Mouse (Mus musculus): ENCODE data around the gene Misp. TPM values are rescaled to one million over a fixed set of nuclear protein-coding genes. Genes with fewer than 3 reads are reported as not detected.

Gene Misp
- total and polyA plus RNA-seq, 3 experiments: not detected

DNA sequence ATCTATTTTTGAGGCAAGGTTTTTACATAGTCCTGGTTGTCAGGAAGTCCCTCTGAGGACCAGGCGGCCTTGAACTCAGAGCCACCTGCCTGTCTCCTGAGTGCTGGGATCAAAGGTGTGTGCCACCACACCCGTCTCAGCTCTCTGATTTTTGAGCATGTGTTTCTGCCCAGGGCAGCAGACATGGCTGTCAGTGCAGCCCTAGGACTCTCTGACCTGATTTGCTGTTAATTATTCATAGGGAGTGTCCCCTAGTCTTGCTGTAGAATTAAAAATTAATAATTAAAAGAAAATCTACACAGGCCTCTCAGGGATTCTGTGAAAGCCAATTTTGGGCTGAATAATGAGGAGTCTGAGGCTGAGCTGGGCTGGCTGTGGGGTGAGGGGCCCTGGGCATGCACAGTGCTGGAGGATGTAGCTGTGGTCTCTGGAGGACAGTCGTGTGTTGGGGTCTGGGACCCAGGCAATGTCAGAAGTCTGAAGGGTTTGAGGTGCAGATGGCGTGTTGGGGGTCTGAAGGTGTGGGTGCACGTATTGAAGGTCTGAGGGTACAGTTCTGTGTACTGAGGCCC is 6.4 kb upstream of the Misp start:
- no peak overlapping the region for H3K9ac ChIP-seq (ENCODE audit: insufficient read depth, low read depth)
- no peak for DNase-seq (ENCODE audit: extremely low read depth)
- H3K4me1 ChIP-seq (ENCODE audit: control insufficient read depth in 1 of 2, insufficient read depth in 2 of 2): peaks cover 3% of the 10 kb centered on the region in 2 experiments; a peak in 2 of 4 replicates
- in situ Hi-C loops (cut with MboI; ENCODE audit: low pct_ligation_motif_present, low pct_unique_long_range_greater_than_20kb, low sequenced_read_pairs) (loop anchor here (5.0 kb wide), 1 partner anchor 122 kb away; no protein-coding TSS in a partner anchor), dilution Hi-C loops (cut with MboI; ENCODE audit: extremely low pct_ligation_motif_present, extremely low pct_unique_long_range_greater_than_20kb, low sequenced_read_pairs) (no loop called here)
- H3K27ac ChIP-seq (ENCODE audit: insufficient read depth, low read depth): no peak overlapping the region
- H3K4me2 ChIP-seq (ENCODE audit: insufficient read depth, low read depth, poor library complexity, severe bottlenecking): no peak overlapping the region
- H3K27me3 ChIP-seq (replicated peaks): peaks cover 33% of the 10 kb centered on the region
- TF ChIP-seq ELF1 (IDR thresholded peaks at IDR 0.05; ENCODE audit: low read depth, low read length) (no peak), MEF2A (IDR thresholded peaks at IDR 0.05; ENCODE audit: borderline replicate concordance, low read depth, low read length) (no peak), SIN3A (IDR thresholded peaks at IDR 0.05; ENCODE audit: low read length) (no peak), CHD2 (IDR thresholded peaks at IDR 0.05; ENCODE audit: low read length) (no peak), JUND (conservative IDR thresholded peaks at IDR 0.05; ENCODE audit: low read depth, low read length) (no peak), ZC3H11A (IDR thresholded peaks at IDR 0.05; ENCODE audit: low read depth, low read length) (no peak), NELFE (IDR thresholded peaks at IDR 0.05; ENCODE audit: low read depth, low read length) (no peak), TCF12 (IDR thresholded peaks at IDR 0.05; ENCODE audit: low read depth, low read length) (no peak), BHLHE40 (IDR thresholded peaks at IDR 0.05; ENCODE audit: low read depth, low read length) (no peak), EP300 (IDR thresholded peaks at IDR 0.05; ENCODE audit: low read length) (no peak), JUN (IDR thresholded peaks at IDR 0.05; ENCODE audit: insufficient read depth, low read depth, low read length) (no peak), MXI1 (IDR thresholded peaks at IDR 0.05; ENCODE audit: low read depth, low read length) (no peak), GABPA (IDR thresholded peaks at IDR 0.05; ENCODE audit: insufficient replicate concordance, low read depth, low read length) (no peak)
- H3K9me3 ChIP-seq (replicated peaks; ENCODE audit: low read length): no peaks in the 10 kb centered on the region
- H3K79me2 ChIP-seq (replicated peaks; ENCODE audit: control insufficient read depth, extremely low read depth, insufficient read depth, poor library complexity, severe bottlenecking): no peaks in the 10 kb centered on the region
- H3K4me3 ChIP-seq (replicated peaks in 1 of 3; ENCODE audit: low read depth in 2 of 3, low read length in 2 of 3, poor library complexity in 1 of 3): no peak overlapping the region
- H3K36me3 ChIP-seq (replicated peaks in 1 of 2; ENCODE audit: control insufficient read depth in 1 of 2, insufficient read depth in 1 of 2, low read length in 1 of 2): no peaks in the 10 kb centered on the region

DNA sequence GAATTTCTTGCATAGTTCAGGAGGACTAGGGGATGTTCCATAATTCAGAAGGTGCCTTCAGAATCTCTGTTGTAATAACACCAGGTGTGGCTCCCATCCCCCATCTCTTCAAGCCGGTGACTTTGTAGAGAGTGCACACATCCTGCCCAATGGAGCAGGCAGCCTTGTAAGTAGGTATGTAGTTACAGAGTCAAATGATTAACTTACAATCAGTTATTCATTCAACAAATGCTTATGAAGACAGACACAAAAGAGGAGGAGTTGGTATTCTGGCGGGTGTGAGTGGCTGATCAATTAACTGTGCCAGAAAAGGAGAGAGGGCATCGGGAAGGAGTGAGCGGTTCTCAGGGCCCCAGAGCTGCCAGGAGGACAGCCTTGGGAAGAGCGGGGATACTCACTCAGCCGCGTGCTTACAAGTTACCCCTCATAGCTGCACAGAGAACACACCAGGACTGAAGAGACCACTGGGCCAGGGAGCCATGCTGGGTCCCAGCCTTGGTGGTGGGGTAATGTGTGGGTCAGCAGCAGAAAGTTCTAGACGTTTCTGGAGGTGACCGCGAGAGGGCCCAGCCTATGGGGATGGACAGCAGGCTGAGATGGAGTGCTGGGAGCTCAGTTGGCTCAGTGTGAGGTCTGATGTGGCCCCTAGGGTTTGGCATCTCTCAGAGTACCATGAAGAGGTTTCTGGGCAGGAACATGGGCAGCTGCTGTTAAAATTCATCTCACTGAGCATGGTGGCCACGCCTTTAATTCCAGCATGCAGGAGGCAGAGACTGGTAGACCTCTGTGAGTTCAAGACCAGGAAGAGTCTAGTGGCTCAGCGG is 4.9 kb upstream of the Misp start:
- in situ Hi-C loops (cut with MboI; ENCODE audit: low pct_ligation_motif_present, low pct_unique_long_range_greater_than_20kb, low sequenced_read_pairs): no loop called here
- H3K4me1 ChIP-seq (ENCODE audit: control insufficient read depth in 1 of 2, insufficient read depth in 2 of 2): peaks cover 3% of the 10 kb centered on the region in 2 experiments; a peak in 2 of 4 replicates
- TF ChIP-seq BHLHE40 (IDR thresholded peaks at IDR 0.05; ENCODE audit: low read depth, low read length): no peak
- TF ChIP-seq USF2 (conservative IDR thresholded peaks at IDR 0.05; ENCODE audit: low read depth, low read length): no peak
- no peak for TF ChIP-seq ETS1 (conservative IDR thresholded peaks at IDR 0.05; ENCODE audit: low read depth, low read length)
- no peak for TF ChIP-seq IRF4 (IDR thresholded peaks at IDR 0.05; ENCODE audit: low read depth, low read length)
- TF ChIP-seq PAX5 (IDR thresholded peaks at IDR 0.05; ENCODE audit: low read length): no peak
- no peak for TF ChIP-seq JUN (IDR thresholded peaks at IDR 0.05; ENCODE audit: insufficient read depth, low read depth, low read length)
- no peak for TF ChIP-seq GABPA (IDR thresholded peaks at IDR 0.05; ENCODE audit: insufficient replicate concordance, low read depth, low read length)
- no peak for TF ChIP-seq ZMIZ1 (IDR thresholded peaks at IDR 0.05; ENCODE audit: low read depth, low read length)
- TF ChIP-seq HCFC1 (IDR thresholded peaks at IDR 0.05; ENCODE audit: low read depth, low read length): no peak
- TF ChIP-seq MXI1 (IDR thresholded peaks at IDR 0.05; ENCODE audit: low read depth, low read length): no peak

More for the DNA sequence above, 4.9 kb upstream of the Misp start:
- no peaks in the 10 kb centered on the region for H3K36me3 ChIP-seq (replicated peaks in 1 of 2; ENCODE audit: control insufficient read depth in 1 of 2, insufficient read depth in 1 of 2, low read length in 1 of 2)
- dilution Hi-C loops (cut with MboI; ENCODE audit: extremely low pct_ligation_motif_present, extremely low pct_unique_long_range_greater_than_20kb, low sequenced_read_pairs): no loop called here
- no peak for DNase-seq (ENCODE audit: extremely low read depth)
- H3K4me3 ChIP-seq (replicated peaks in 1 of 3; ENCODE audit: low read depth in 2 of 3, low read length in 2 of 3, poor library complexity in 1 of 3): no peak overlapping the region
- peaks cover 42% of the 10 kb centered on the region for H3K27me3 ChIP-seq (replicated peaks)
- no peak overlapping the region for H3K27ac ChIP-seq (ENCODE audit: insufficient read depth, low read depth)
- no peak overlapping the region for H3K9ac ChIP-seq (ENCODE audit: insufficient read depth, low read depth)
- no peak overlapping the region for H3K4me2 ChIP-seq (ENCODE audit: insufficient read depth, low read depth, poor library complexity, severe bottlenecking)
- no peaks in the 10 kb centered on the region for H3K9me3 ChIP-seq (replicated peaks; ENCODE audit: low read length)
- no peaks in the 10 kb centered on the region for H3K79me2 ChIP-seq (replicated peaks; ENCODE audit: control insufficient read depth, extremely low read depth, insufficient read depth, poor library complexity, severe bottlenecking)

All from CH12.LX (cell line).